Mouse (Mus musculus) adrenal gland, postnatal 4 days (tissue): ENCODE measurements around the gene Ret. TPM values are rescaled to one million over a fixed set of nuclear protein-coding genes. Genes with fewer than 3 reads are reported as not detected.
A peak's percentile ranks its signal among the peaks of the same experiment; 100 is the strongest.

Experiments
- DNase-seq, 2 experiments: peaks; one replicate each; pipeline ENCODE4 v3.0.0; 2021 to 2022; ENCODE audit warnings: low spot score in 2 of 2, mixed read lengths in 2 of 2
- total RNA-seq, 2 experiments: library from RNA; stranded (reverse); gene quantifications; 2 replicates each; pipeline ENCODE4 v1.2.3; 2021

Ret gene
- total RNA-seq, 2 experiments from 2014 or later, result 9.4 to 11.7 TPM

DNA sequence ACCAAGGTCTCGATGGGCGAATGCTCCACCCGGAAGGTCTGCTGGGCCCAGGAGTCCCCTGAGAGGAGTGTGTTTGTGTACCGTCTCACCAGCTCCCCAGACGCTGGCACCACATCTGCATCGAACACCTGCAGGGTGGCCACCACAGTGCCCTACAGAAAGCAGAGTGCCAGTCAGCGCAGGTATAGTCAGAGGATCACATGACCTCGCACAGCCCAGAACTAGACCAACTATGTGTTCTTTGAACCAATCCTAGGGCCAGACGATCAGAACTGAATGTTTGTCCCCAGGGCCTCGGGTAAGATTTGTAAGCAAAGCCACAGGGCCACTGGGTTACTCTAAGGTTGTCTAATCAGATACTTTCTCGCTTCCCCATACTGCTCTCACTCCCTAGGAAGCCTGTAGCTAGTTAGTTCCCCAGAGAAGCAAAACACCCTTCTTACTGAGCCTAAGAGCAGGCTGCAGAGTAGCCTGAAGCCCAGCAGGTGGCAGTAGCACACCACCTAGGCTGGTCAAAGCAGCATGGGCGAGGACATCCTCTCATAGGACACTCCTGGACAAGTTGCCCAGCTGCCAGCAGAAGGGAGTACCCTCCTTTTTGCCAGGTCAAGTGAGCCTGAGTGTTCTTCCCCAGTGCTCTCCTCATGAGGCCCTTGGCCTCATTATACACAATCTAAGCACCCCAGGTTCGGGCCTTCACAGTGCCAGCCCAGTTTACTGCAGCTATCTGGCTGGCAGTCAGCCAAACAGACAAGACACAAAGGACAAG is 18.0 kb downstream of the Ret start:
- peak; percentile 30 to 37 for DNase-seq

DNA sequence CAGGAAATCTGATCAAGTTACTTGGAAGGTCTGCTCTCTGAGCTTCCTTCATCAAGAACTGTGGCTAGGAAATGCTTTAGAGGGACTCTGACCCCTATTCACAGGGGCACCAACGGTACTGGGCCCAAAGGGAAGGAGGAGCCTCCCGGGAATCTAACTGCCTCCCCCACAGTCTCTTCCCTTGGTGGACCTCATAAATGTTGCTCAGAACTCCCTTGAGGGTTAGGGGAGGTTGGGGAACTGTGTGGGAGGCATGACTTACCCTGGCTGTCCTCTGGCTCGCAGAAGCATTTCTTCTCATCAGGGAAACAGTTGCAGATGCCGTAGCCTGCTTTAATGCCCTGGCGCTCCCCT is 23.6 kb downstream of the Ret start:
- no peak for DNase-seq

- no peak for DNase-seq
Measured at GRCm38 (mm10) chr6:118173251-118173974, 24.1 kb downstream of the Ret start.

GRCm38 (mm10) chr6:118171386-118171785 is 26.1 kb downstream of the Ret start:
- DNase-seq, result no peak

DNA sequence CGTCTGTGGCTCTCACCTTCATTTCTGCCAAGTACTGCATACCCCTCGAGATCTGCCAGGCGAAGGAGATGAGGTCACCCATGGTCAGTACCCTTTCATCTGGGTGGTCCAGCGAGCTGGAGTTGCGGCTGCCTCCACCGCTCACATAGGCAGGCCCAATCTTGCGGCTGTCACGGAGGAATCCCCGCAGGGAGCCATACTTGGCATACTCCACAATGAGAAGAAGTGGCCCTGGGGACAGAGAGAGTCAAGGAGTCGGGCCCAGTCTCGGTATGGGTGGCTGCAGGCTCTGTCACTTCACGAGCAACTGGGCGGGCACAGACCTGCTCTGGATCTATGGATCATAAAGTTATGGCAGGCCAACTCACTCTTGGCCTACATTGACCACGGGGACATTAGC is 29.4 kb downstream of the Ret start:
- DNase-seq, result no peak

GRCm38 (mm10) chr6:118167013-118167412 is 30.5 kb downstream of the Ret start:
- DNase-seq, result no peak

- DNase-seq, result no peak
Measured at GRCm38 (mm10) chr6:118165516-118165915, 32.0 kb downstream of the Ret start.

GRCm38 (mm10) chr6:118164691-118165090 is 32.8 kb downstream of the Ret start:
- DNase-seq, result no peak

- no peak for DNase-seq
Measured at GRCm38 (mm10) chr6:118163086-118163485, 34.4 kb downstream of the Ret start.

DNA sequence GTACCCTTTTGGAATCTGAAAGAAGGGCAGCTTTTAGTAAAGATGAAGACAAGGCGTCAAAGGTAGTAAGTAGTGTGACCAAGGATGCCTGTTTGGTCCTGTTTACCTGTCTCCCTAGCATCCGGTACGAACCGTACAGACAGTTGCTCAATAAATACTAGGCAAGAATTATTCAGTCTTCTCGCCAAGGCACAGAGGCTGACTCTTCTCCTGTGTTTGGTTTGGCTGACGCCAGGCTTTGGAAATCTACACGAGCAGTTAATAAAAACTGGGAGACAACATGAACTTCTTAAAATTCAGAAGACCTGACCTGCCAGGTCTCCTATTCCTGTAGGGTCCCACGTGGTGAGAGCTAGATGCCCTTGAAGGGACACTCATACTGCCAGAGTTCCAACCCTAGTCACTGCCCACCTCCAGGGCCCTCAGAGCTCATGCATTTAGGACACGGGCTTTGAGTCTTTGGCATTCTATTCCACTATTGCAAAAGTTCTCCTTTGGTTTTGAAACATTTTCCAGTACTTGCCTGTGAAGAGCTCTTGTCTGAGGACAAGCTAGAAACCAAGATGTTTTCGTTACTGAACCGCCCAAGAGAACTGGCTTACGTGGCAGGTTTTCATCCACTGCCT is 34.9 kb downstream of the Ret start:
- DNase-seq, result no peak

GRCm38 (mm10) chr6:118153091-118153490 is 44.4 kb downstream of the Ret start:
- no peak for DNase-seq

DNA sequence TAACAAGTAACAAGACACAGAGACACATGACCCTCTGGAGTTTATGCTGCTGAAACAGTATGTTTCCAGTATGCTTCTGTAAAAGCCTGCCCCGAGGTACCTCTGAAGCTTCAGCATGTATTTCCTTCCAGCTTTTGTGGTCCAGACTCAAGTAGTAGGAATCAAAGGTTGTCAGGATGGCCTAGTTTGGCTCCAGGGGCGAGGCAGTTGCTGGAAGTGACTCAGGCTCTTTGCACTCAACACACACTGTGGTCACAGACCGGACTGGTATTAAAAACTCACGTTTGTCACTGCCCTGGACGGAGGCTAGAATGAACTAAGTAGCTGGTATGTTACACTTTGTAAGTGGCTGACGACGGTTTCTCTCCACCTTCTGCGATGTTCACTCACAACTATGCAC is 46.5 kb downstream of the Ret start:
- no peak for DNase-seq

DNA sequence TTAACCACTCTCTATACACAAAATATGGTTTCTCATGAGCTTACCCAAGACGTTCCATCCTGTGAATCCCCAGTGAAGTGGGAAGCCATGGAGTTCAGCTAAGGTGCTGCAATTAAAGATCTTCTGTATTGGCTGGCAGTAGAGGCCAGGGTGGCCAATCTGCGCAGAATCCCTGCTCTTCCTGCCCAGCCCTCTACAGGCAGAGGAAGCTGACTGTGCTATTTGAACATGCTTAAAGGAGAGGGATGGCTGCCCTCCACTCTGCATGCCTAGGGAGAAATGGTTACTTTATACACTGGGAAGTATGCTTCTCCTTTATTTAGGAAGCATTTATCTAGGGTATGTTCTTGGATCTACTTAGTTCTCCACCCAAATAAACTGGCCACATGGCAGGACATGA is 47.0 kb downstream of the Ret start:
- no peak for DNase-seq

DNA sequence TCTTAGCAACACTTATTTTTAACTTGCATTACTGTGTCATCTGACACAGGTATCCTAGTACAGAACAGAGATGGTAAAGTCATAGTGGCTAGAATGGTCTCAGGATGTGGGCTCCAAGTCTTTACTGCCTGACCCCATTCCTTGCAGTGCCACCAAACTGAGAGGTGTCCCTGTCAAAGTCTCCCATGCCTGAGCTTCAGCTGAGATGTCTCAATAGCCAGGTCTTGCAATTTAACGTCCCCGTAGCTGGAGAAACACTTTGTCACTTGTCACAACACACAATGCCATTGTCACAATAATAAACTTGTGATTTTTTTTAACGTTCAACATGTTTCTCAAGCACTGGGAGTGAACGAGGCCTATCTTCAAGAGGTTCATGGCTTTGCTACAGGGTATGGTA is 47.4 kb downstream of the Ret start:
- DNase-seq, result no peak

DNA sequence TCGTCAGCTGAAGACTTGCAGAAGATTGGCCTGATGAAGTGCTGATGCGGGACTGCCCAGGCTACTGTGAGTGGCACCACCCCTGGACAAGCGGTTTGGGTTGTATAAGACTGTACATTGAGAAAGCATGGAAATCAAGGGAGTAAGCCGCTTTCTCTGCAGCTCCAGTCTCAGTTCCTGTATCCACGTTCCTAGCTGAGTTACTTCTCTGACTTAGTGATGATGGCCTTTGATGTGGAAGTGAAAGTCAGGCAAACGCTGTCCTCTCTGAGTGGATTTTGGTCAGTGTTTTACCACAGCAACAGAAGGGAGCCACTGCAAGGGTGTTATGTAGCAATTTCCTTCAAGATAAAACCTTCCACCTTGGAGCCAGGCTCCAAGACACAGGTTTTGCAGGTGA is 56.6 kb downstream of the Ret start:
- no peak for DNase-seq

GRCm38 (mm10) chr6:118138731-118139709 is 58.5 kb downstream of the Ret start, which contains the start of gene Csgalnact2:
Csgalnact2 (minus strand) TSS chr6:118139140.
- DNase-seq, result peak; percentile 90 to 92

DNA sequence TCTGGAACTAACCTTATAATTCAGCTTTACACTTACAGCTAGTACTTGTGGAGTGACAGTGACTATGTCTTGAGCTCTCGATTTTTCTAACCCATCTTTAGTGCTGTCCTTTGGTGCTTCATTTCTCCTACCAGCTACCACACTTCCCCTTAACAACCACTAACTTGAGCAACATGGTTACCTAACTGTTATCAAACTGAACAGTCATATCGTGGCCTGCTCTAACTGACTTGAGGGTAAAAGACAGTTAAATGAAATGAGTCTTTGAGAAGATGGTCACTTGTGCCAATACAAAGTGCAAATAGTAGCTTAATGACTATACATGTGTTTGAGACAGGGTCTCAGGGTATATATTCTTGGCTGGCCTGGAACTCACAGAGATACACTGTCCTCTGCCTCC is 60.4 kb downstream of the Ret start:
- no peak for DNase-seq

- DNase-seq, result no peak
Measured at GRCm38 (mm10) chr6:118134461-118134860, 63.1 kb downstream of the Ret start.

DNA sequence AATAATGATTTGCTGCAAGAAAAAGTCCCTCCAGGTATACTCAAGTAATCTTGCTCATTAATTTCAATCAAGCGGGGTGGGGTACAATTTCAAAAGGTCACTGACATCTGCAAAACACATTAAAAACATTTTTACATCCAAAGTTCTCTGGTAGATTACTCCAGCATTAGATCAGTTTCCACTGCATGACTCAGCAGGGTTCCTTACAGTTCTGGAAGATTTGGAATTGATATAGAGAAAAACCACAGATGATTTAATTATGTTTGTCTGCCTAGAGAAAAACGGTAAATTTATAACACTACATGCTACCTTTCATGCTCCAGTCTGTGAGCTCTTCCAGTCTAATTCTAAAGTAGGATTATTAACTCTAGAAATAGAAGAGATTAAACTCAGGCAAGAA is 67.5 kb downstream of the Ret start:
- no peak for DNase-seq

GRCm38 (mm10) chr6:118127827-118128487 is 69.6 kb downstream of the Ret start:
- no peak for DNase-seq

GRCm38 (mm10) chr6:118127198-118127597 is 70.3 kb downstream of the Ret start:
- DNase-seq, result no peak
